Mouse (Mus musculus) Patski (cell line): Measurements from ENCODE around the gene Bcl10. TPM values are rescaled to one million over a fixed set of nuclear protein-coding genes. Genes with fewer than 3 reads are reported as not detected.
"Not testable (repeated sequence)": the region's sequence is repeated elsewhere in the genome, so short reads cannot be mapped to it uniquely, and the experiment has no call there.

Experiments used
- ATAC-seq: fragments of 100-300 bp; one replicate; pipeline ENCODE4 v1.8.0; 2021
- CTCF ChIA-PET: fragments of 350-600 bp; sonication (Branson Sonifier 250); formaldehyde crosslinking; loops from one replicate; lab custom pipeline; 2022; ENCODE audit warnings: inconsistent platforms; lab: Charles Lee
- POLR2A ChIA-PET: fragments of 350-600 bp; sonication (Branson Sonifier 250); formaldehyde crosslinking; loops from one replicate; lab custom pipeline; 2022; ENCODE audit warnings: antibody characterized with exemption, inconsistent platforms; lab: Charles Lee
- DNase-seq: peaks from one replicate; pipeline ENCODE4 v3.0.0-alpha.2; 2011; ENCODE audit warnings: low read depth, low spot score
- H3K27me3 ChIP-seq: fragments of 371-371 bp; one replicate; pipeline ENCODE4 v1.5.1; 2021
- CTCF ChIP-seq: fragments of 100-300 bp; IDR thresholded peaks from one replicate; pipeline ENCODE4 v1.5.1; 2021
- in situ Hi-C: fragments of 300-500 bp; cut with MboI; formaldehyde crosslinking; loops from 3 replicates; pipeline ENCODE4 v1.11.1; 2018; ENCODE audit warnings: low pct_unique_long_range_greater_than_20kb, mixed read lengths
- polyA plus RNA-seq: library from polyadenylated mRNA; unstranded; gene quantifications from one replicate; pipeline ENCODE4 v1.2.3, GENCODE M21; 2021

Bcl10 gene
- polyA plus RNA-seq, 1 experiment from 2014 or later: 51.4 TPM

DNA sequence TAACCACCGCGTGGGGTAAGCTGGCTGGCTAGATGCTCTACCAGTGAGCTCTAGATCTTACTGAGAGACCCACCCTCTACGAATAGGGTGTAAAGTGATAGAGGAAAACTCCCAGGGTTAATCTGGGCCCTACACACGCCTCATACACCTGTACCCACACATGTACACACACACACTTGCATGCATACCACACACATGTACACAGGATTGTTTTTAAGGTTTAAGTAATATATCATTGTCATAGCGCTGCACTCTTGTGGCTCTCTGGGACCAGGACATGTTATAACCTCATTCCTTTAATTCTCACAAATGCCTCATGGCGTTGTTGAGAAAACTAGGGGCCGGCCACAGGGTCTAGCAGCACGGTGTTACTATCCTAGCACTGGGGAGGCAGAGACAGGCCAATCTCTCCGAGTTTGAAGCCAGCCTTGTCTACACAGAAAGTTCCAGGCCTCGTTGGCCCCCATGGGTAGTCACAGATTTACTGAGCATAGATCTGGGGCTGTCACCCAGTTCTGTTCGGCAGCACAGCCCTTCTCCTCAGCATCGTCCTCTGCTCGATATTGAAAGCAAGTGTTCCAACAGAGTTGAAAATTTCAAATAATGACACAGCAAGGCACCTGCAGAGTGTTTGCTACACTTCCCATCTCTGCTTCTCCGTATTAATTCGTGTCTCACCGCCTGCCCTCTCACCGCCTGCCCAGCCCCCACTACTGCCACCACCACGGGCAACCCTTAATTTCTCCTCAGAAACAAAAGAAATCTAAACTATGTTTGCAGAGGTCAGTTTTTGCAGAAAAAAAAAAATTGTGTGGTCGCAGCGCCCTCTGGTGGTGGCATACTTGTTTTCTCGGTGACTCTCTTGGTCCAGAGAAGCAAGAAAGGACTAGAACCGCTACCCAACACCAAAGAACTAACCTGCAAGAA is 17.5 kb upstream of the Bcl10 start:
- in situ Hi-C loops: loop anchor here (5.0 kb wide), 3 partner anchors 253 to 498 kb away; no protein-coding TSS in a partner anchor
- DNase-seq: no peak
- ATAC-seq: peak; percentile 58
- TF ChIP-seq CTCF: peak; percentile 94
- H3K27me3 ChIP-seq: no peaks in the 10 kb centered on the region
- ChIA-PET CTCF (interaction anchor here (0.7 to 2.6 kb wide), 22 partner anchors 12 to 540 kb away, joined by 3 to 7 read pairs (median 4); partner anchors contain the start of genes Bcl10 and Ccn1), POLR2A (interaction anchor here (0.7 to 1.2 kb wide), 6 partner anchors 11 to 325 kb away, joined by 3 to 5 read pairs (median 4); no protein-coding TSS in a partner anchor)

DNA sequence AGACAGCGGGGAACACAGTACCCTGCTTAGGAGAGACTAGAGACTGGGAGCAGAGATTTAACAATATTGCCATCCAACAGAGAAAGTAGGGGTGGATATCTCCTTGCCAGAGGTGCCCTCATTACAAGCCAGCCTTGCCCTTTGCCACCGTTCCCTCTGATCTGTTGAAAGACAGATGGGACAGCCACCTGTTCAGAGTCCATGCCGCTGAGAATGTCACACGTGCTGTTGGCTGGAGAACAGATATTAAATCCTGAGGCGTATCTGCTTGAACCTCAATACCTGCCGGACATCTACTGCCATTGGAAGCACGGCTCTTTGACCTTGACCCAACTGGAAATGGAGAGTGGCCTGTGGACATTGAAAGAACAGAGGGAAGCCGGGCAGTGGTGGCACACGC is 16.0 kb upstream of the Bcl10 start:
- no peak for TF ChIP-seq CTCF
- H3K27me3 ChIP-seq: no peaks in the 10 kb centered on the region
- in situ Hi-C loops: no loop called here
- ChIA-PET CTCF (interaction anchor here (0.9 to 2.6 kb wide), 8 partner anchors 16 to 541 kb away, joined by 3 to 7 read pairs (median 4); partner anchors contain the start of genes Bcl10 and Ccn1), POLR2A (no interaction called here)
- DNase-seq (no peak), ATAC-seq (no peak)

DNA sequence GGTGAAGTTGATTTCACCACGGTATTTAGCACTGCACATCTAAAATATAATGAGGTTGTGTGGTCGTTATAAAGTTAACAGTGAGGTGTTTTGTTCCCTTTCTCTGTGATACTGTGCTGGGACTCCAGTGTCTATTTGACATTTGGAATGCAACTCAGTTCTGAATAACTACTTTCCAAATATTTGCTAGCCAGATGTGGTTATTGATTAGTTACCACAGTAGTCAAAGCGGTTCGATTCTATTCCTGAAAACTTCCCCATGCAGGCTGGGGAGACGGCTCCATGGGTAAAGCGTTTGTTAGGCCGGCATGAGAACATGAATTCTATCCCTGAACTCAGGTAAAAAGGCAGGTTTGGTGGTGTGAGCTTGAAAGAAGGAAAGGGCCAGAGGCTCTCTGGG is 10.1 kb upstream of the Bcl10 start:
- TF ChIP-seq CTCF: no peak
- no peaks in the 10 kb centered on the region for H3K27me3 ChIP-seq
- in situ Hi-C loops: no loop called here
- no peak for DNase-seq
- ChIA-PET POLR2A (no interaction called here), CTCF (interaction anchor here (1.1 kb wide), 1 partner anchor 339 kb away, joined by 3 read pairs; no protein-coding TSS in a partner anchor)
- ATAC-seq: no peak

DNA sequence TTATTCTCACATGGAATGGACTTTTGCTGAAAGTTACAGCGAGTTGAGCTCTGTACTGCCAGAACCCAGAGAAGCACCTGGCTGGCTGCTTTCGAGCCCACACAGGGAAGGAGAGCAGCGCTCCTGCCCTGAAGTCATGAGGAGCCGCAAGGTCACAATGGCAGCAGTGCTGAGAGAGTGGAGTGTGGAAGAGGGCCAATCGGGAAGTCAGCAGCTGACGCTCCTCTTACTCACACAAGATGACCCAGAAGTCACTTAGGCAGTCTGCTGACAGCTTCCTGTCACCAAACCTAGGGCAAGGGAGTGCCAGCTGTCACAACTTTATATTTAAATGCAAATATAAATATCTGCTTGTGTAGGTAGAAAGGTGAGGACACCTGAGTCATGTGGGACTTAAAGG is 9.3 kb upstream of the Bcl10 start:
- POLR2A ChIA-PET: no interaction called here
- CTCF ChIA-PET: no interaction called here
- DNase-seq: no peak
- in situ Hi-C loops: no loop called here
- TF ChIP-seq CTCF: no peak
- ATAC-seq: no peak
- H3K27me3 ChIP-seq: no peaks in the 10 kb centered on the region

DNA sequence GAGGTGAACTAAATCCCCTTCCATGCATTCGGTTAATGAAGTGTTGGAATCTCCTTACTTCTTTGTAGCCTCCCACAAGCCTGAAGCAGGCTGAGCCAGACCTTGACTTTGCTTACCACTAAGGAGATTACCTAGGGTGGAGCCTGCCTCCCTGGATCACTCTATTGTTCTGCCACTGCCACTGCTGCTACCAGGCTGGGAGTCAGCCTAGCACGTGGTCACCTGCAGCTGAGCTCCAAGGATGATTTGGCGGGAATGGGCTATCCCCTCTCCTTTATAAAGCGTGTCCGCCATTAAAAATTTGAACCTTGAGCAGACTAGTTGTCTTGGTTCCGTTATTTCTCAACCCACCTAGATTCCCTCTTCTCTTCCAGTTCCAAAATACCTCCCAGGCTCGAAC is 8.7 kb upstream of the Bcl10 start:
- ATAC-seq, POLR2A ChIA-PET, CTCF ChIA-PET, DNase-seq, in situ Hi-C loops, H3K27me3 ChIP-seq: not testable (repeated sequence)

DNA sequence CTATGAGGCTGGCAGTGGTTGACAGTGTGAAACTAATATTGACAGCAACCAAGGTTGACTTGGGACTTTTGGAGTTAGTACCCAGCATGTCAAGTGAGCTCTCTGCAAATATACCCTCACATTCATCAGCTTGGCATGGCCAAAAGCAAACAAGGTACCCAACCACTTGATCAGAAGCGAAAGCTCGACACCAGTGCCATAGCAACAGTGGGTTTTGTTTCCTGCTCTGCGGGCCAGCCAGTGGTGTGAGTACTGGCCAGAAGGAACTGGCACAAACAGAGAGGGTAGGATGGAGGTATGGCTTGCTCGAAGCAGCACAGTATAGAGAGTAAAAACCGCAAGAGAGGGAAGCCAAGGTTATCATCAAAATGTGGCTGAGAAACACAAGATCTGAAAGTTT is 6.2 kb upstream of the Bcl10 start:
- no peaks in the 10 kb centered on the region for H3K27me3 ChIP-seq
- no peak for DNase-seq
- in situ Hi-C loops: no loop called here
- ChIA-PET POLR2A (interaction anchor here (0.5 to 0.6 kb wide), 2 partner anchors 490 to 583 kb away, joined by 3 to 4 read pairs; partner anchors contain the start of genes Gng5 and Spata1), CTCF (interaction anchor here (1.0 to 1.7 kb wide), 4 partner anchors 9 to 62 kb away, joined by 3 to 4 read pairs (median 3); no protein-coding TSS in a partner anchor)
- no peak for ATAC-seq
- no peak for TF ChIP-seq CTCF

DNA sequence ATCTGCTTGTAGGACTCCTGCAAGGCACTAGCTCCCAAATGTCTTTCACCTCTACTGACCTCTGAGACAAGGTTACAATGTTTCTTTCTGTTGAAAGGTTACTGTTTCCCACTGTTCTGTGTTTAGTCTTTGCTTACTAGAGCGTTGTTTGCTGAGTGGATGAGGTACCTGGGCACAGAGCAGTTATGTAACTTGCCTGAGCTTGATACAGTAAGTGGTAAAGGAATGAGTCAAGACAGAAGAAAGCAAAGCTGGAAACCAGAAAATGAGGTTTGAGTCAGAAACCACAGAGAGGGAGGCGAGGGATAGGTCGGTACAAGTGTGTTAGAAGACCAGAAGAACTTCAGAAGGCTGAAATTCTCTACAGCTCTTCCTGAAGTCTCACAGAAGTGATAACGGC is 5.8 kb upstream of the Bcl10 start:
- peak; percentile 4 for ATAC-seq
- in situ Hi-C loops: no loop called here
- CTCF ChIA-PET: interaction anchor here (1.0 to 1.7 kb wide), 3 partner anchors 9 to 62 kb away, joined by 3 to 4 read pairs (median 3); no protein-coding TSS in a partner anchor

DNA sequence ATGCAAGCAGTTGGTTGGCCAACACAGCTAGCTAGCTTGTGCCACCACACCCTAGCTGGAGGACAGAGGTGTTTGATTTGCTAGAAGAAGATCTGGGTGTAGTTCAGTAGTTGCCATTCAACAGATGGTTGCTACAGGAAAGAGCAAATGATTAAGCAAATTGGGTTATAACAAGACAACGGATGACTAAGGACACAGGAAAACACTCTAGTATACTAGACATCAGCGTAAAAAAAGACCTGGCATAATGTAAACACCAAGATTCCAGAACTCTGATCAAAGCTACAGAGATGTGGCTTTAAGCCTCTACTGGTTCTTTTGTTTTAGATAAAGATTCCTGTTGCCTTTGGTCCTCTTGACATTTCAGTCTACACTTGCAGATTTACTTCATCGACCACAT is 367 bp downstream of the Bcl10 start:
- ATAC-seq (no peak), DNase-seq (no peak)
- TF ChIP-seq CTCF: no peak
- ChIA-PET POLR2A (interaction anchor here (0.7 kb wide), 2 partner anchors 28 to 834 kb away, joined by 3 read pairs; no protein-coding TSS in a partner anchor), CTCF (interaction anchor here (1.3 to 1.5 kb wide), 4 partner anchors 11 to 17 kb away, joined by 3 to 4 read pairs (median 4); partner anchors contain the start of gene 2410004B18Rik)
- in situ Hi-C loops: no loop called here
- no peaks in the 10 kb centered on the region for H3K27me3 ChIP-seq

More for the DNA sequence above, 5.8 kb upstream of the Bcl10 start:
- no peaks in the 10 kb centered on the region for H3K27me3 ChIP-seq
- no peak for DNase-seq
- POLR2A ChIA-PET: no interaction called here
- no peak for TF ChIP-seq CTCF

DNA sequence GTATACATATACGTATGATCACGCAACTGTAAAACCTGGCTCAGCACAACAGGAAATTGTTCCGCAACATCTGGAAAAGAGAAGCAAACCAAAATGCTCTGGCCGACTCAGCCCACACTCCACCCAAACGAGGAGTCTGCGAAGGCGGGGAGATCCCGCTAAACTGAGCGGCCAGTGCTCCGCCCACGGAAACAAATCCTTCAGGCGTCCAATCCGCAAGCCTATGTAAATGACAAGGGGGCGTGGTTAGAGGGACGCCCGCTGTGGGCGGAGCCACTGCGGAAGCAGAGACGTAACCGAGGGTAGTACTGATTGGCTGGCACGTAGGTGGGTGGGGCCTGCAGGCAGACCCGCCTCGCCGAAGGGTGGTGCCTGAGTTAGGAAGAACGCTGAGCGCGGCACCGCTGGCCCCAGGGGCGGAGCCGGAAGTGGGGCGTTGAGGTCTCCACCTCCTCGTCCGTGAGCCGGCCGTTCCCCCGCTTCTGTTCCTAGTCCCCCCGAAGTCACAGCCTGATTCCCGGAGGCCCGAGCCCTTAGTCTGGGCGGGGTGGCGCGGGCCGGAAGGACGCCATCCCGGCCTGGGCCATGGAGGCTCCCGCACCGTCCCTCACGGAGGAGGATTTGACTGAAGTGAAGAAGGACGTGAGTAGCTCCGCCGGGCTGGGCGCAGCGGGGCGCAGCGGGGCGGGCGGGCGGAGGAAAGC is 1.4 kb downstream of the Bcl10 start:
- in situ Hi-C loops: no loop called here

More for the DNA sequence above, 1.4 kb downstream of the Bcl10 start:
- no peak for TF ChIP-seq CTCF
- DNase-seq (peak; percentile 100), ATAC-seq (peak; percentile 98)
- CTCF ChIA-PET: interaction anchor here (0.9 to 4.4 kb wide), 4 partner anchors 13 to 18 kb away, joined by 3 to 39 read pairs (median 4); partner anchors contain the start of gene 2410004B18Rik
- POLR2A ChIA-PET: interaction anchor here (1.0 to 1.5 kb wide), 2 partner anchors 13 to 14 kb away, joined by 3 to 4 read pairs; partner anchors contain the start of gene 2410004B18Rik
- H3K27me3 ChIP-seq: no peaks in the 10 kb centered on the region
